Mouse (Mus musculus) megakaryocyte, embryonic 14.5 days (primary cell): ENCODE measurements around the gene Tdrd9.

Source experiments
- FLI1 ChIP-seq: IDR thresholded peaks from 2 replicates; pipeline ENCODE4 v1.6.1; 2012; ENCODE audit warnings: low read length, inconsistent platforms, mixed read lengths
- GATA1 ChIP-seq: IDR thresholded peaks from 3 replicates; pipeline ENCODE4 v1.6.1; 2012; ENCODE audit warnings: mixed read lengths, low read length, inconsistent platforms, borderline replicate concordance

DNA sequence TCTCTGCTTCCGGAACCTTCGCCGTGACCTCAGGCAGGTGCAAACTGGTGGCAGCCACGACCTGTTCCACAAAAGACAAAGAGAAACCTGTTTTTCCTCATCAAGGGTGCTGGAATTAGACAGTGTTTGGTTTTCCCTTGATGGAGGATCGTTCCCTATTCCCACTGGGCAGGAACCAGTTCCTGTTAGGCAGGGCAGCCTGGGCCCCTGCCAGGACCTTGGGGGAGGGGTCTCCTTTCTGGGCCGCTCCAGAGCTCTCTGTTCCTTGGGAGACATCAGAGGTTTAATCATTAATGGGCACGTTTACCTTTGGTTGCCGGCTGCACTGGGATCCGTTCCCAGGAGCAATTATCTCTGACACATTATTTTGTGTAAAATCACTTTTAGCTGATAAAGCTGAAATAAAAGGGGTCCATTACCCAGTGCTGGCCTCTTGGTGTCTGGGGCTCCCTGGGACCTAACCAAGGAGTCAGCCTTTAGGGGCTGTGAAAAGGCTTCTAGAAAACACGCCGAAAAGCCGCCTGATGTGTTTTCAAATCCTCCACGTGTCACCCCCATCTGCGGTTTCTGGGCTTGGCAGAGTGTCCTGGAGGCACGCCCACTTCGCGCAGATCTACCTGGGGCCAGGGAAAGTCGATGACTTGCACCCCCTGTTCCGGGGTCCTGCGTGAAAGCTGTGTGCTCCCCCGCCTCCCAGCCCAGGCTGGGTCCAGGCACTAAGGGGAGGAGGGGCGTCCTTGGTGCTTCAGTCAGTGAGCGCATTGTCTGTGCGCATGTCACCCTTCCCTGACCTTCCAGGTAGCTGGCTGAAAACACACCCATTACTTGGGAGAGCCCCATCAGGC is 34.4 kb upstream of the Tdrd9 start:
- TF ChIP-seq GATA1 (no peak), FLI1 (no peak)
